Mouse (Mus musculus): Measurements from ENCODE around the gene Zmynd11. TPM values are rescaled to one million over a fixed set of nuclear protein-coding genes. Genes with fewer than 3 reads are reported as not detected.
A peak's percentile ranks its signal among the peaks of the same experiment; 100 is the strongest.

Zmynd11 gene
- polyA plus RNA-seq, 1 experiment from 2014 or later: 163 TPM

DNA sequence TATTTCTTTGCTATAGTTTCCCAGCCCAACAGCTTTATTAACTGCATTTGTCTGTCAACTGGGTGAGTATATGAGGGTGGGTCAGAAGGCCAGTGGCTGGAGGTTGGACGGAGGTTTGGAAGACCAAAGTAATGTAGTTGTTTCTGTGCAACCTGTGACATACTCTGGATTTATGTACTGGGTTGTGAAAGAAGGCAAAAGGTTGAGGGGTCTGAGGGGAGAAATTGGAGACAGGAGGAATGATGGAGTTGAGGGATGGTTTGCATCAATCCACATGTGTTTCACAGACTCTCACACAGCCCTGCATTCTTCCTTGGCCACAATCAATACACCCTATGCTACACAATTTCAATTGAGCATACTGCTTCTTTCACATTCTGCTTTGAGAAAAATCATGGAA lies 1.4 kb upstream of the Zmynd11 start:
- Histone ChIP-seq H3K4me1 (ENCODE audit: insufficient read depth) (peaks cover 14% of the 10 kb centered on the region; the same call in 1 of the 2 replicates), H3K27ac (ENCODE audit: low read depth) (no peak overlapping the region), H3K9me3 (ENCODE audit: low read depth, low read length) (no peaks in the 10 kb centered on the region), H3K4me2 (no peak overlapping the region), H3K4me3 (ENCODE audit: low read depth, low read length) (no peak overlapping the region), H3K9ac (no peak overlapping the region), H3K27me3 (ENCODE audit: insufficient read depth, low read length) (no peaks in the 10 kb centered on the region), H3K36me3 (ENCODE audit: insufficient read depth) (no peaks in the 10 kb centered on the region)
- no peak for TF ChIP-seq CTCF (IDR thresholded peaks at IDR 0.05; ENCODE audit: low read depth)
- WGBS: 75% methylated on average over 1 of the region's 1 CpGs
- ATAC-seq (ENCODE audit: insufficient read depth): no peak
- DNase-seq: no peak

GRCm38 (mm10) chr13:9765537-9765851 lies 364 bp upstream of the Zmynd11 start:
- H3K27ac ChIP-seq (ENCODE audit: low read depth): peak overlapping the region; percentile 100

GRCm38 (mm10) chr13:9763828-9764645 lies 1.1 kb downstream of the Zmynd11 start:
- no peaks in the 10 kb centered on the region for H3K36me3 ChIP-seq (ENCODE audit: insufficient read depth)
- DNase-seq (peak; percentile 84), ATAC-seq (ENCODE audit: insufficient read depth) (peak; percentile 76)
- no peaks in the 10 kb centered on the region for H3K9me3 ChIP-seq (ENCODE audit: low read depth, low read length)
- peak overlapping the region; percentile 100 for H3K9ac ChIP-seq
- peaks cover 14% of the 10 kb centered on the region for H3K4me1 ChIP-seq (ENCODE audit: insufficient read depth)
- peak overlapping the region; percentile 97 for H3K4me3 ChIP-seq (ENCODE audit: low read depth, low read length)
- WGBS: under 1% methylated on average over 73 of the region's 111 CpGs
- H3K27ac ChIP-seq (ENCODE audit: low read depth): peak overlapping the region; percentile 100
- H3K4me2 ChIP-seq: peak overlapping the region; percentile 86
- TF ChIP-seq CTCF (IDR thresholded peaks at IDR 0.05; ENCODE audit: low read depth): no peak
- H3K27me3 ChIP-seq (ENCODE audit: insufficient read depth, low read length): no peaks in the 10 kb centered on the region

More at GRCm38 (mm10) chr13:9765537-9765851, 364 bp upstream of the Zmynd11 start:
- H3K4me3 ChIP-seq (ENCODE audit: low read depth, low read length): peak overlapping the region; percentile 97
- no peak for TF ChIP-seq CTCF (IDR thresholded peaks at IDR 0.05; ENCODE audit: low read depth)
- H3K4me1 ChIP-seq (ENCODE audit: insufficient read depth): peaks cover 14% of the 10 kb centered on the region
- DNase-seq (peak; percentile 37), ATAC-seq (ENCODE audit: insufficient read depth) (no peak)
- WGBS: 4% methylated on average over 4 of the region's 4 CpGs
- H3K9me3 ChIP-seq (ENCODE audit: low read depth, low read length): no peaks in the 10 kb centered on the region
- H3K9ac ChIP-seq: peak overlapping the region; percentile 100
- no peaks in the 10 kb centered on the region for H3K36me3 ChIP-seq (ENCODE audit: insufficient read depth)
- peak overlapping the region; percentile 86 for H3K4me2 ChIP-seq
- no peaks in the 10 kb centered on the region for H3K27me3 ChIP-seq (ENCODE audit: insufficient read depth, low read length)

- DNase-seq (peak; percentile 56), ATAC-seq (ENCODE audit: insufficient read depth) (peak; percentile 36)
- no peak for TF ChIP-seq CTCF (IDR thresholded peaks at IDR 0.05; ENCODE audit: low read depth)
- Histone ChIP-seq H3K4me3 (ENCODE audit: low read depth, low read length) (peak overlapping the region; percentile 97), H3K4me1 (ENCODE audit: insufficient read depth) (peaks cover 19% of the 10 kb centered on the region), H3K4me2 (peak overlapping the region; percentile 86), H3K36me3 (ENCODE audit: insufficient read depth) (no peaks in the 10 kb centered on the region), H3K27ac (ENCODE audit: low read depth) (peak overlapping the region; percentile 100), H3K27me3 (ENCODE audit: insufficient read depth, low read length) (no peaks in the 10 kb centered on the region), H3K9ac (peak overlapping the region; percentile 100), H3K9me3 (ENCODE audit: low read depth, low read length) (no peaks in the 10 kb centered on the region)
- 2% methylated on average over 21 of the region's 21 CpGs for WGBS
These were observed 1.9 kb downstream of the Zmynd11 start for GRCm38 (mm10) chr13:9763100-9763827.

- no peak overlapping the region for H3K9ac ChIP-seq
- no peak for DNase-seq
These were observed 5.1 kb downstream of the Zmynd11 start for GRCm38 (mm10) chr13:9760057-9760456.

GRCm38 (mm10) chr13:9757842-9758491 lies 7.2 kb downstream of the Zmynd11 start:
- no peak for TF ChIP-seq CTCF (IDR thresholded peaks at IDR 0.05; ENCODE audit: low read depth)
- 29% methylated on average over 9 of the region's 9 CpGs for WGBS
- H3K9me3 ChIP-seq (ENCODE audit: low read depth, low read length): no peaks in the 10 kb centered on the region
- no peak overlapping the region for H3K9ac ChIP-seq
- no peaks in the 10 kb centered on the region for H3K27me3 ChIP-seq (ENCODE audit: insufficient read depth, low read length)
- H3K4me3 ChIP-seq (ENCODE audit: low read depth, low read length): no peak overlapping the region
- peak overlapping the region; percentile 90 for H3K27ac ChIP-seq (ENCODE audit: low read depth)
- DNase-seq (peak; percentile 96), ATAC-seq (ENCODE audit: insufficient read depth) (peak; percentile 90)
- H3K4me1 ChIP-seq (ENCODE audit: insufficient read depth): peaks cover 12% of the 10 kb centered on the region
- H3K4me2 ChIP-seq: peak overlapping the region; percentile 50
- no peaks in the 10 kb centered on the region for H3K36me3 ChIP-seq (ENCODE audit: insufficient read depth)

More at GRCm38 (mm10) chr13:9760057-9760456, 5.1 kb downstream of the Zmynd11 start:
- no peak for TF ChIP-seq CTCF (IDR thresholded peaks at IDR 0.05; ENCODE audit: low read depth)
- Histone ChIP-seq H3K4me1 (ENCODE audit: insufficient read depth) (peaks cover 15% of the 10 kb centered on the region), H3K36me3 (ENCODE audit: insufficient read depth) (no peaks in the 10 kb centered on the region), H3K4me3 (ENCODE audit: low read depth, low read length) (no peak overlapping the region), H3K27me3 (ENCODE audit: insufficient read depth, low read length) (no peaks in the 10 kb centered on the region), H3K9me3 (ENCODE audit: low read depth, low read length) (no peaks in the 10 kb centered on the region), H3K4me2 (no peak overlapping the region), H3K27ac (ENCODE audit: low read depth) (peak overlapping the region; percentile 36; the same call in 1 of the 2 replicates)
- WGBS: 75% methylated on average over 6 of the region's 6 CpGs
- no peak for ATAC-seq (ENCODE audit: insufficient read depth)
